Mouse (Mus musculus): Measurements from ENCODE around the gene Rassf10. TPM values are rescaled to one million over a fixed set of nuclear protein-coding genes. Genes with fewer than 3 reads are reported as not detected.

Gene Rassf10
- 0.23 and 2.1 TPM in 2 replicates for total RNA-seq (2014; rRNA removed; ENCODE audit: low replicate concordance)
- polyA plus RNA-seq (2015; fragmentation: Nextera tagmentation; extraction: Ambion mirVana), result 2.4 and 2.8 TPM in 2 replicates

DNA sequence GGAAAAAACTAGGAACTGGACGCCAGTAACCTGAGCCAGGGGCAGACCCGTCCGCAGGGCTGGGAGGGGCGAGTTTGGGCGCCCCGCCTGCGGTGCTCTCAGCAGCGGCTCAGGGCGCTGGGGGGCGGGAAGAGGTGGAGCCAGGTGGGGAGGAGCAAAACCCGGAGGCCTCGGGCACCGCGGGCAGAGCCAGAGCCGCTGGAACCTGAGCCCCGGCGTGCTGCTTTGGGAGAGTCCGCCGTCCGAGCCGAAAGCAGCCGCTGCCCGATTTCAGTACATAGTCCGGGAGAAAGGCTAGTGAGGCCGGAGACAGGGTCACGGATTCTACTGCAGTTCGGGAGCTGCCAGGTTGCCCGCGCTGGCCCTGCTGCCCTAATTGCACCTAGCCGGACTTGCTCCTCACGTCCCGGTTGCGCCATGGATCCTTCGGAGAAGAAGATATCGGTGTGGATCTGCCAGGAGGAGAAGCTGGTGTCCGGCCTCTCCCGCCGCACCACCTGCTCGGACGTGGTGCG is at the start of gene Rassf10:
Rassf10 (plus strand) TSS at position 186 of the 515 bp plus-strand sequence.
- Histone ChIP-seq H3K4me2 (ENCODE audit: low read depth, low read length) (peak within 1 kb of the TSS; percentile 74), H3K27ac (ENCODE audit: low read depth) (no peak within 1 kb of the TSS), H3K9ac (replicated peaks; ENCODE audit: low read depth, low read length) (peak within 1 kb of the TSS; percentile 31), H3K4me3 (ENCODE audit: low read depth, low read length) (peak within 1 kb of the TSS; percentile 52), H3K4me1 (ENCODE audit: control insufficient read depth, insufficient read depth) (peaks cover 8% of the 10 kb centered on the region; the same call in 1 of the 2 replicates), H3K36me3 (replicated peaks; ENCODE audit: control insufficient read depth, insufficient read depth, low read length) (no peaks in the 10 kb centered on the region), H3K27me3 (ENCODE audit: control insufficient read depth, insufficient read depth, low read length) (peaks cover 27% of the 10 kb centered on the region), H3K9me3 (replicated peaks; ENCODE audit: control insufficient read depth, low read length) (no peaks in the 10 kb centered on the region)
- peak; percentile 93 for ATAC-seq (ENCODE audit: insufficient read depth, low read depth)
- peak; percentile 70 for DNase-seq (ENCODE audit: low spot score)
- under 1% methylated on average over 41 of the region's 41 CpGs for WGBS
- TF ChIP-seq CTCF (IDR thresholded peaks at IDR 0.05; ENCODE audit: low read depth) (no peak), EP300 (IDR thresholded peaks at IDR 0.05; ENCODE audit: low read depth) (no peak)

DNA sequence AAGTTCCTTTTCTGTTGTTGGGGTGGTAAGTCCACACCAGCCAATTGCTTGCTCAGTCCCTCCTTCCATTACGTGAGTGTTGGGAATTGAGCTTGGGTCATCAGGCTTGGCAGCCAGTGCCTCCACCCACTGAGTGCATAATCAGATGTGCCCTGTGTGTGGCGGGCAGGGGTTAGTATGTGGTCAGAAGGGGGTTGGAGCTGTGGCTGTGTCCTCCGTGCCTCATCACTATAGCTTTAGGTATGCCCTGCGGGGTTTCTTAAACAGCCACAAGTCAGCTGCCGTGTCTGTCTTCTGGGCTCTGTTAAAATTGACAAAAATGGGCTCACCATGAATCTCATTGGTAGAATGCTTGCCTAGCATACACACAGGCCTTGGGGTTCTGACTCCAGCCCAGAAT is 46.9 kb upstream of the Rassf10 start:
- 88% methylated on average over 5 of the region's 5 CpGs for WGBS
- no peak overlapping the region for H3K9ac ChIP-seq (replicated peaks; ENCODE audit: low read depth, low read length)
- DNase-seq (ENCODE audit: low spot score), result no peak
- no peaks in the 10 kb centered on the region for H3K9me3 ChIP-seq (replicated peaks; ENCODE audit: control insufficient read depth, low read length)
- H3K4me2 ChIP-seq (ENCODE audit: low read depth, low read length), result no peak overlapping the region
- TF ChIP-seq CTCF (IDR thresholded peaks at IDR 0.05; ENCODE audit: low read depth) (no peak), EP300 (IDR thresholded peaks at IDR 0.05; ENCODE audit: low read depth) (no peak)
- ATAC-seq (ENCODE audit: insufficient read depth, low read depth), result no peak
- no peak overlapping the region for H3K27ac ChIP-seq (ENCODE audit: low read depth)
- no peaks in the 10 kb centered on the region for H3K4me1 ChIP-seq (ENCODE audit: control insufficient read depth, insufficient read depth)
- no peak overlapping the region for H3K4me3 ChIP-seq (ENCODE audit: low read depth, low read length)
- H3K36me3 ChIP-seq (replicated peaks; ENCODE audit: control insufficient read depth, insufficient read depth, low read length), result peaks cover 28% of the 10 kb centered on the region
- no peaks in the 10 kb centered on the region for H3K27me3 ChIP-seq (ENCODE audit: control insufficient read depth, insufficient read depth, low read length)

- peaks cover 21% of the 10 kb centered on the region for H3K36me3 ChIP-seq (replicated peaks; ENCODE audit: control insufficient read depth, insufficient read depth, low read length)
- no peaks in the 10 kb centered on the region for H3K9me3 ChIP-seq (replicated peaks; ENCODE audit: control insufficient read depth, low read length)
- no peaks in the 10 kb centered on the region for H3K27me3 ChIP-seq (ENCODE audit: control insufficient read depth, insufficient read depth, low read length)
- TF ChIP-seq CTCF (IDR thresholded peaks at IDR 0.05; ENCODE audit: low read depth) (no peak), EP300 (IDR thresholded peaks at IDR 0.05; ENCODE audit: low read depth) (no peak)
- H3K9ac ChIP-seq (replicated peaks; ENCODE audit: low read depth, low read length), result no peak overlapping the region
- H3K4me1 ChIP-seq (ENCODE audit: control insufficient read depth, insufficient read depth), result no peaks in the 10 kb centered on the region
- H3K4me2 ChIP-seq (ENCODE audit: low read depth, low read length), result no peak overlapping the region
- H3K27ac ChIP-seq (ENCODE audit: low read depth), result no peak overlapping the region
- no peak for DNase-seq (ENCODE audit: low spot score)
- no peak for ATAC-seq (ENCODE audit: insufficient read depth, low read depth)
- H3K4me3 ChIP-seq (ENCODE audit: low read depth, low read length), result no peak overlapping the region
- WGBS, result 69% methylated on average over 2 of the region's 2 CpGs
Observed at GRCm38 (mm10) chr7:112907468-112907867, 46.3 kb upstream of the Rassf10 start.

- 70% methylated on average over 10 of the region's 10 CpGs for WGBS
- Histone ChIP-seq H3K4me3 (ENCODE audit: low read depth, low read length) (no peak overlapping the region), H3K9ac (replicated peaks; ENCODE audit: low read depth, low read length) (no peak overlapping the region), H3K4me2 (ENCODE audit: low read depth, low read length) (no peak overlapping the region), H3K27me3 (ENCODE audit: control insufficient read depth, insufficient read depth, low read length) (no peaks in the 10 kb centered on the region), H3K27ac (ENCODE audit: low read depth) (no peak overlapping the region), H3K4me1 (ENCODE audit: control insufficient read depth, insufficient read depth) (no peaks in the 10 kb centered on the region), H3K36me3 (replicated peaks; ENCODE audit: control insufficient read depth, insufficient read depth, low read length) (0 out of 2 replicates have a peak, but pooled peaks cover 6% of the 10 kb centered on the region), H3K9me3 (replicated peaks; ENCODE audit: control insufficient read depth, low read length) (no peaks in the 10 kb centered on the region)
- TF ChIP-seq EP300 (IDR thresholded peaks at IDR 0.05; ENCODE audit: low read depth) (no peak), CTCF (IDR thresholded peaks at IDR 0.05; ENCODE audit: low read depth) (no peak)
- ATAC-seq (ENCODE audit: insufficient read depth, low read depth), result no peak
- DNase-seq (ENCODE audit: low spot score), result no peak
Observed at GRCm38 (mm10) chr7:112909164-112909563, 44.6 kb upstream of the Rassf10 start.

DNA sequence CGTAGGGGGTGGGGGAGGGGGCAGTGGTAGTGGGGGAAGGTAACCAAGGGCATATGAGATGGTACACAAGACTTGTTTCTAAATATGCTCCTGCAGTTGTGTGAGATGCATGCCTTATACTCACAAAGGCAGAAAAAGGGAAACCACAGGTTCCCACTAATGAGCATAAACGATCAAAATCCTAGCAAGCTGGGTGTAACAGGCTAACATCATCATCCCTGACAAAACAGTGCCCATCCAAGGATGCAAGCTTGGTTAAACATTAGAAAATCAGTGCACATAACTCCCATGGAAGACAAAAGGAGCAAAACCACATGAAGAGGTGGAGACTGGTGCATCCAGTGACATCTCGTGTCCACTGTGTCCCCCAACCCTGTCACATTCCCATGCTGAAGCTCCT is 40.8 kb upstream of the Rassf10 start:
- Histone ChIP-seq H3K4me3 (ENCODE audit: low read depth, low read length) (no peak overlapping the region), H3K27me3 (ENCODE audit: control insufficient read depth, insufficient read depth, low read length) (0 out of 2 replicates have a peak, but pooled peaks cover 4% of the 10 kb centered on the region), H3K9ac (replicated peaks; ENCODE audit: low read depth, low read length) (no peak overlapping the region), H3K4me2 (ENCODE audit: low read depth, low read length) (no peak overlapping the region), H3K9me3 (replicated peaks; ENCODE audit: control insufficient read depth, low read length) (no peaks in the 10 kb centered on the region), H3K4me1 (ENCODE audit: control insufficient read depth, insufficient read depth) (no peaks in the 10 kb centered on the region), H3K27ac (ENCODE audit: low read depth) (no peak overlapping the region), H3K36me3 (replicated peaks; ENCODE audit: control insufficient read depth, insufficient read depth, low read length) (no peaks in the 10 kb centered on the region)
- ATAC-seq (ENCODE audit: insufficient read depth, low read depth) (no peak), DNase-seq (ENCODE audit: low spot score) (no peak)
- 87% methylated on average over 3 of the region's 3 CpGs for WGBS
- TF ChIP-seq EP300 (IDR thresholded peaks at IDR 0.05; ENCODE audit: low read depth), result no peak
- no peak for TF ChIP-seq CTCF (IDR thresholded peaks at IDR 0.05; ENCODE audit: low read depth)

GRCm38 (mm10) chr7:112915571-112915970 is 38.2 kb upstream of the Rassf10 start:
- ATAC-seq (ENCODE audit: insufficient read depth, low read depth) (no peak), DNase-seq (ENCODE audit: low spot score) (no peak)
- Histone ChIP-seq H3K27ac (ENCODE audit: low read depth) (no peak overlapping the region), H3K9ac (replicated peaks; ENCODE audit: low read depth, low read length) (no peak overlapping the region), H3K4me1 (ENCODE audit: control insufficient read depth, insufficient read depth) (no peaks in the 10 kb centered on the region), H3K27me3 (ENCODE audit: control insufficient read depth, insufficient read depth, low read length) (0 out of 2 replicates have a peak, but pooled peaks cover 4% of the 10 kb centered on the region), H3K9me3 (replicated peaks; ENCODE audit: control insufficient read depth, low read length) (no peaks in the 10 kb centered on the region), H3K36me3 (replicated peaks; ENCODE audit: control insufficient read depth, insufficient read depth, low read length) (no peaks in the 10 kb centered on the region), H3K4me2 (ENCODE audit: low read depth, low read length) (no peak overlapping the region), H3K4me3 (ENCODE audit: low read depth, low read length) (no peak overlapping the region)
- 95% methylated on average over 4 of the region's 4 CpGs for WGBS
- TF ChIP-seq EP300 (IDR thresholded peaks at IDR 0.05; ENCODE audit: low read depth) (no peak), CTCF (IDR thresholded peaks at IDR 0.05; ENCODE audit: low read depth) (no peak)

Data from heart, postnatal 0 days (tissue).